Mouse (Mus musculus): ENCODE data around the gene Hist1h2bf. TPM values are rescaled to one million over a fixed set of nuclear protein-coding genes. Genes with fewer than 3 reads are reported as not detected.
A peak's percentile ranks its signal among the peaks of the same experiment; 100 is the strongest.
"Not testable (repeated sequence)": the region's sequence is repeated elsewhere in the genome, so short reads cannot be mapped to it uniquely, and the experiment has no call there.

The Hist1h2bf gene
- polyA plus RNA-seq, 1 experiment from 2014 or later: 5.4 TPM

DNA sequence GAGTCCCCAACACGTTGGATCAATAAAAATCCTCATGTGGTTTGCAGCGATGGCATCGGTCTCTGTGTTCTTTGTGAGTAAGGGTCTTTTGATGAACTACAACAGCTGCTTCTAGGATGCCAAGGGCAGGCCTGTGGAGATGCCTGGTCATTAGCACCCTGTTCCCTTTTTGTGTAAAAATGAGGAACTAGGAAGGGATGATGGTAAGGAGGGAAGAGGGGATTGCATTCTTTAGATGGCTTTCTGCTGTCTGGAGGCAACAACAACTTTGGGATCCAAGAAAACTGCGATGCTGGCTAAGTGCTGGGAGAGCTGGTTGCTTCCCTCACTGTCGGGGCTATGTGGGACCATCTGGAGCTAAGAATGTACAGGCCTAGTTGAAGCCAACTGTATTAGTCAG, 35.7 kb downstream of the Hist1h2bf start:
- Histone ChIP-seq H3K4me3 (ENCODE audit: low read depth, low read length) (no peak overlapping the region), H3K9ac (ENCODE audit: low read length) (no peak overlapping the region), H3K36me3 (ENCODE audit: control insufficient read depth, insufficient read depth, low read length) (no peaks in the 10 kb centered on the region), H3K4me2 (ENCODE audit: low read depth, severe bottlenecking) (no peak overlapping the region), H3K4me1 (ENCODE audit: control insufficient read depth, insufficient read depth, low read length) (peaks cover 8% of the 10 kb centered on the region), H3K27ac (replicated peaks; ENCODE audit: low read depth, low read length) (0 out of 2 replicates have a peak overlapping the region, but pooled peaks have one; percentile 16), H3K9me3 (ENCODE audit: control insufficient read depth, low read length) (no peaks in the 10 kb centered on the region), H3K27me3 (ENCODE audit: control insufficient read depth, insufficient read depth, low read length) (no peaks in the 10 kb centered on the region)
- ATAC-seq (ENCODE audit: insufficient number of reproducible peaks, low FRiP score, low TSS enrichment, low read depth) (no peak), DNase-seq (ENCODE audit: low spot score) (no peak)
- 55% methylated on average over 5 of the region's 5 CpGs for WGBS

- Histone ChIP-seq H3K4me3 (ENCODE audit: low read depth, low read length) (no peak overlapping the region; the same call in 1 of the 2 replicates), H3K4me1 (ENCODE audit: control insufficient read depth, insufficient read depth, low read length) (peaks cover 11% of the 10 kb centered on the region), H3K9ac (ENCODE audit: low read length) (no peak overlapping the region), H3K4me2 (ENCODE audit: low read depth, severe bottlenecking) (peak overlapping the region; percentile 75; the same call in 1 of the 2 replicates), H3K36me3 (ENCODE audit: control insufficient read depth, insufficient read depth, low read length) (no peaks in the 10 kb centered on the region), H3K27ac (replicated peaks; ENCODE audit: low read depth, low read length) (no peak overlapping the region), H3K9me3 (ENCODE audit: control insufficient read depth, low read length) (no peaks in the 10 kb centered on the region), H3K27me3 (ENCODE audit: control insufficient read depth, insufficient read depth, low read length) (no peaks in the 10 kb centered on the region)
- 81% methylated on average over 3 of the region's 3 CpGs for WGBS
- ATAC-seq (ENCODE audit: insufficient number of reproducible peaks, low FRiP score, low TSS enrichment, low read depth) (no peak), DNase-seq (ENCODE audit: low spot score) (no peak)
These were observed 36.8 kb downstream of the Hist1h2bf start for GRCm38 (mm10) chr13:23537006-23537710.

GRCm38 (mm10) chr13:23536076-23536822, 37.7 kb downstream of the Hist1h2bf start:
- Histone ChIP-seq H3K27me3 (ENCODE audit: control insufficient read depth, insufficient read depth, low read length) (no peaks in the 10 kb centered on the region), H3K9me3 (ENCODE audit: control insufficient read depth, low read length) (no peaks in the 10 kb centered on the region), H3K36me3 (ENCODE audit: control insufficient read depth, insufficient read depth, low read length) (no peaks in the 10 kb centered on the region), H3K9ac (ENCODE audit: low read length) (peak overlapping the region; percentile 70), H3K27ac (replicated peaks; ENCODE audit: low read depth, low read length) (peak overlapping the region; percentile 94), H3K4me1 (ENCODE audit: control insufficient read depth, insufficient read depth, low read length) (peaks cover 11% of the 10 kb centered on the region), H3K4me2 (ENCODE audit: low read depth, severe bottlenecking) (peak overlapping the region; percentile 75), H3K4me3 (ENCODE audit: low read depth, low read length) (peak overlapping the region; percentile 47)
- DNase-seq (ENCODE audit: low spot score) (no peak), ATAC-seq (ENCODE audit: insufficient number of reproducible peaks, low FRiP score, low TSS enrichment, low read depth) (no peak)
- WGBS: 23% methylated on average over 7 of the region's 7 CpGs

GRCm38 (mm10) chr13:23535137-23536075, 38.6 kb downstream of the Hist1h2bf start, which contains the start of gene Hist1h3g:
Hist1h3g (plus strand) TSS chr13:23535422.
- not testable (repeated sequence) for H3K36me3 ChIP-seq (ENCODE audit: control insufficient read depth, insufficient read depth, low read length); H3K9me3 ChIP-seq (ENCODE audit: control insufficient read depth, low read length); H3K27me3 ChIP-seq (ENCODE audit: control insufficient read depth, insufficient read depth, low read length)
- Histone ChIP-seq H3K9ac (ENCODE audit: low read length) (peak within 1 kb of the TSS; percentile 84), H3K27ac (replicated peaks; ENCODE audit: low read depth, low read length) (peak within 1 kb of the TSS; percentile 94), H3K4me3 (ENCODE audit: low read depth, low read length) (peak within 1 kb of the TSS; percentile 47), H3K4me1 (ENCODE audit: control insufficient read depth, insufficient read depth, low read length) (peaks cover 11% of the 10 kb centered on the region), H3K4me2 (ENCODE audit: low read depth, severe bottlenecking) (peak within 1 kb of the TSS; percentile 75)
- ATAC-seq (ENCODE audit: insufficient number of reproducible peaks, low FRiP score, low TSS enrichment, low read depth) (peak; percentile 92), DNase-seq (ENCODE audit: low spot score) (peak; percentile 90)
- under 1% methylated on average over 43 of the region's 62 CpGs for WGBS

DNA sequence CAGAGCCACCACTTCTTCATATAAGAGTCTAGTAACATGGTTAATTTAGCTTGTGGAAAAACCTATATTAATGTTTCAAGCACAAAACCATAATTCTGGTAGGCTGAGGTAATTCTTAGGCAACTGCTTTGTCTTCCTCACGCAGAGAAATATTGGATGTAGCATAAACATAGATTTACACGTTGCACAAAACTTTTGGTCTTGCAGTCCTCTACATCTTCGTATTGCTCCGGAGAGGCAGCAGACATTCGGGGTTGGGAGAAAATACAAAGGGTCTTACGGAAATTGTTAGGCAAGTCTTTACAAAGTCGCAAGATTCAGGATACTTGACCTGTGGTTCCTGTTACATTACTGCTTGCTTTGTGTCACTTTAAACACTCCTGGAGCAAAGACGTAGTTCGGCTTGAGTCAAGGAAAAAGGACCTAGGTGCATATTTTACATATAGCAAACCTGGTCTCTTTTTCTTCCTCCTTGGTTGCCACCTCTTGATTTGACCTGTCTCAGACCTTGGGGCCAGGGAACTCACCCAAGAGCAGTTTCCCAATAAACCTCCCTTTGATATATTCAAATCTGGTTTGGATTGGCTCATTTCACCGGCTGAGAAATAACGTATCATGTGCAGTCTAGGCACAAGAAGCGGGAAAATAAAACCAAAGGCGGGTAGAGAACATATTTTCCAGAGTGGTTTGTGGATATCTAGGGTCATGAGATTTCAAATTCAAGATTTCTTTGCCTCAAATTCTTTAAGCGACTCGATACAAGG, 39.4 kb downstream of the Hist1h2bf start:
- DNase-seq (ENCODE audit: low spot score) (peak; percentile 70), ATAC-seq (ENCODE audit: insufficient number of reproducible peaks, low FRiP score, low TSS enrichment, low read depth) (peak; percentile 8)
- WGBS: 1% methylated on average over 15 of the region's 15 CpGs
- Histone ChIP-seq H3K4me2 (ENCODE audit: low read depth, severe bottlenecking) (peak overlapping the region; percentile 75), H3K4me3 (ENCODE audit: low read depth, low read length) (peak overlapping the region; percentile 47), H3K36me3 (ENCODE audit: control insufficient read depth, insufficient read depth, low read length) (no peaks in the 10 kb centered on the region), H3K27ac (replicated peaks; ENCODE audit: low read depth, low read length) (peak overlapping the region; percentile 94), H3K9me3 (ENCODE audit: control insufficient read depth, low read length) (no peaks in the 10 kb centered on the region), H3K9ac (ENCODE audit: low read length) (peak overlapping the region; percentile 84), H3K27me3 (ENCODE audit: control insufficient read depth, insufficient read depth, low read length) (no peaks in the 10 kb centered on the region), H3K4me1 (ENCODE audit: control insufficient read depth, insufficient read depth, low read length) (peaks cover 11% of the 10 kb centered on the region)

DNA sequence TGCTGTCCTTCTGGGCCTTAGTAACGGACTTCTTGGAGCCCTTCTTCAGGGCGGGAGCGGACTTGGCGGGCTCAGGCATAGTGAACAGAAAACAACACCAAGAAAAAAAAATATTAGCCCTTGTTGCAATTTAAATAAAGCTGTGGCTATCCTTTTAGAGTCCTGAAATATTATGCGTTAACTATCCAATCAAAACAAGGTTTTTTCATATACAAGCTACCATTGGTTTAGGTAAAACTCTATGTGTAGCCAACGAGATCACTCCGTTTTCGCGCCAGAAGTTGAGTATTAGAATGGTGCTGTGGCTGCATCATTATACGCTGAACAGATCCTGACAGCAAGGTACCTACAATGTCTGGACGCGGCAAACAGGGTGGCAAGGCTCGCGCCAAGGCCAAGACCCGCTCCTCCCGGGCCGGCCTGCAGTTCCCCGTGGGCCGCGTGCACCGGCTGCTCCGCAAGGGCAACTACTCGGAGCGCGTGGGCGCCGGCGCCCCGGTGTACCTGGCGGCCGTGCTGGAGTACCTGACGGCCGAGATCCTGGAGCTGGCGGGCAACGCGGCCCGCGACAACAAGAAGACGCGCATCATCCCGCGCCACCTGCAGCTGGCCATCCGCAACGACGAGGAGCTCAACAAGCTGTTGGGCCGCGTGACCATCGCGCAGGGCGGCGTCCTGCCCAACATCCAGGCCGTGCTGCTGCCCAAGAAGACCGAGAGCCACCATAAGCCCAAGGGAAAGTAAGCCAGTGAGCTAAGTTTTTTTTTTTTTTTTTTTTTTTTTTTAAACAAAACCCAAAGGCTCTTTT, 40.2 kb downstream of the Hist1h2bf start, which contains the start of gene Hist1h2af:
Gene Hist1h2af (plus strand): TSS at position 347 of the 808 bp plus-strand sequence.
- H3K4me1 ChIP-seq (ENCODE audit: control insufficient read depth, insufficient read depth, low read length): peaks cover 15% of the 10 kb centered on the region
- DNase-seq (ENCODE audit: low spot score) (peak; percentile 87), ATAC-seq (ENCODE audit: insufficient number of reproducible peaks, low FRiP score, low TSS enrichment, low read depth) (peak; percentile 53; the same call in 1 of the 2 replicates)
- peak within 1 kb of the TSS; percentile 75 for H3K4me2 ChIP-seq (ENCODE audit: low read depth, severe bottlenecking)
- H3K9me3 ChIP-seq (ENCODE audit: control insufficient read depth, low read length); H3K36me3 ChIP-seq (ENCODE audit: control insufficient read depth, insufficient read depth, low read length); H3K27me3 ChIP-seq (ENCODE audit: control insufficient read depth, insufficient read depth, low read length): not testable (repeated sequence)
- peak within 1 kb of the TSS; percentile 47 for H3K4me3 ChIP-seq (ENCODE audit: low read depth, low read length)
- peak within 1 kb of the TSS; percentile 84 for H3K9ac ChIP-seq (ENCODE audit: low read length)
- H3K27ac ChIP-seq (replicated peaks; ENCODE audit: low read depth, low read length): peak within 1 kb of the TSS; percentile 94
- under 1% methylated on average over 23 of the region's 53 CpGs for WGBS
